Mouse (Mus musculus) embryonic stem cell, embryonic (primary cell): ENCODE measurements around the gene P2rx5.

Source experiments
- CTCF ChIA-PET, 4 experiments: fragments of 300-600 bp in 2 of 4; fragments of 350-600 bp in 2 of 4; sonication (Branson Sonifier 250); formaldehyde crosslinking; loops; one replicate each; lab custom pipeline; 2022; ENCODE audit warnings: inconsistent platforms in 2 of 4; lab: Charles Lee
- POLR2A ChIA-PET, 4 experiments: fragments of 300-600 bp in 2 of 4; fragments of 350-600 bp in 2 of 4; sonication (Branson Sonifier 250); formaldehyde crosslinking; loops; one replicate each; lab custom pipeline; 2022; ENCODE audit warnings: antibody characterized with exemption in 4 of 4, inconsistent platforms in 1 of 4; lab: Charles Lee

Gene P2rx5

GRCm38 (mm10) chr11:73159957-73160810 lies at the start of gene P2rx5:
Gene P2rx5 (plus strand): TSS chr11:73160421.
- CTCF ChIA-PET, result interaction anchor here (0.5 to 2.2 kb wide), 14 partner anchors 9 to 1368 kb away, joined by 3 to 16 read pairs (median 4); partner anchors contain the start of genes Haspin (in 2 of the 4), Ctns (in 1 of the 4) and Shpk (in 1 of the 4)

GRCm38 (mm10) chr11:73111414-73111813 lies 48.8 kb upstream of the P2rx5 start:
- ChIA-PET CTCF (interaction anchor here in 1 of 4 experiments (0.7 kb wide), 1 partner anchor 27 kb away, joined by 3 read pairs; the partner anchor contains the start of gene Haspin), POLR2A (interaction anchor here in 2 of 4 experiments (1.2 to 2.7 kb wide), 3 partner anchors 14 to 63 kb away, joined by 3 to 7 read pairs (median 4); partner anchors contain the start of gene Ncbp3 (in 1 of the 2))

More at GRCm38 (mm10) chr11:73159957-73160810, at the start of gene P2rx5:
- POLR2A ChIA-PET, result interaction anchor here in 3 of 4 experiments (0.6 to 2.4 kb wide), 35 partner anchors 9 to 590 kb away, joined by 3 to 25 read pairs (median 5); partner anchors contain the start of genes Haspin (in 3 of the 3), Ctns (in 2 of the 3), Emc6 (in 2 of the 3) and Shpk (in 2 of the 3)

- ChIA-PET POLR2A (interaction anchor here in 3 of 4 experiments (1.2 to 1.7 kb wide), 4 partner anchors 11 to 19 kb away, joined by 3 to 4 read pairs (median 3); no protein-coding TSS in a partner anchor), CTCF (interaction anchor here in 3 of 4 experiments (0.6 to 3.1 kb wide), 3 partner anchors 11 to 12 kb away, joined by 3 to 9 read pairs (median 8); partner anchors contain the start of gene Haspin (in 1 of the 3))
Observed at GRCm38 (mm10) chr11:73126495-73126894, 33.7 kb upstream of the P2rx5 start.

- CTCF ChIA-PET, result interaction anchor here (0.6 to 3.7 kb wide), 12 partner anchors 29 to 1241 kb away, joined by 3 to 10 read pairs (median 4); partner anchors contain the start of genes Ctns (in 1 of the 4), P2rx5 (in 1 of the 4) and Shpk (in 1 of the 4)
- POLR2A ChIA-PET, result interaction anchor here (0.6 to 1.8 kb wide), 10 partner anchors 9 to 68 kb away, joined by 3 to 5 read pairs (median 3); partner anchors contain the start of genes Ctns (in 3 of the 4), Shpk (in 3 of the 4) and Emc6 (in 1 of the 4)
Observed at GRCm38 (mm10) chr11:73131020-73131419, 29.2 kb upstream of the P2rx5 start.

- ChIA-PET POLR2A (interaction anchor here in 3 of 4 experiments (0.6 to 1.5 kb wide), 3 partner anchors 8 to 66 kb away, joined by 3 to 5 read pairs (median 3); partner anchors contain the start of genes Ctns (in 1 of the 3) and Shpk (in 1 of the 3)), CTCF (no interaction called here)
Observed at GRCm38 (mm10) chr11:73132999-73133398, 27.2 kb upstream of the P2rx5 start.

- POLR2A ChIA-PET, result interaction anchor here (0.6 to 1.5 kb wide), 11 partner anchors 9 to 1439 kb away, joined by 3 to 7 read pairs (median 3); partner anchors contain the start of genes Camkk1 (in 1 of the 4), Ctns (in 1 of the 4) and Shpk (in 1 of the 4)
- CTCF ChIA-PET, result no interaction called here
Observed at GRCm38 (mm10) chr11:73134222-73134621, 26.0 kb upstream of the P2rx5 start.

- ChIA-PET POLR2A (interaction anchor here in 2 of 4 experiments (0.6 to 4.0 kb wide), 4 partner anchors 10 to 62 kb away, joined by 3 to 18 read pairs (median 4); partner anchors contain the start of genes Ctns (in 1 of the 2) and Shpk (in 1 of the 2)), CTCF (interaction anchor here in 1 of 4 experiments (0.9 to 2.4 kb wide), 3 partner anchors 33 to 129 kb away, joined by 4 to 13 read pairs (median 9); no protein-coding TSS in a partner anchor)
Observed at GRCm38 (mm10) chr11:73136587-73136986, 23.6 kb upstream of the P2rx5 start.

- ChIA-PET POLR2A (interaction anchor here in 3 of 4 experiments (1.0 to 4.0 kb wide), 27 partner anchors 9 to 192 kb away, joined by 3 to 42 read pairs (median 6); partner anchors contain the start of genes Ctns (in 3 of the 3), P2rx5 (in 3 of the 3), Shpk (in 3 of the 3) and Aspa (in 1 of the 3)), CTCF (interaction anchor here in 3 of 4 experiments (0.7 to 2.7 kb wide), 18 partner anchors 9 to 1440 kb away, joined by 3 to 33 read pairs (median 9); partner anchors contain the start of genes Ctns (in 1 of the 3), P2rx5 (in 1 of the 3) and Shpk (in 1 of the 3))
Observed at GRCm38 (mm10) chr11:73137116-73137515, 23.1 kb upstream of the P2rx5 start.

- POLR2A ChIA-PET, result interaction anchor here (0.5 to 4.0 kb wide), 55 partner anchors 9 to 647 kb away, joined by 3 to 42 read pairs (median 4); partner anchors contain the start of genes Ctns (in 3 of the 4), P2rx5 (in 3 of the 4), Shpk (in 3 of the 4) and Cyb5d2 (in 2 of the 4)
Observed at GRCm38 (mm10) chr11:73137591-73138501, 22.4 kb upstream of the P2rx5 start, which contains the start of gene Haspin. Gene Haspin (minus strand): TSS chr11:73138294.

GRCm38 (mm10) chr11:73144261-73144681 lies 15.9 kb upstream of the P2rx5 start:
- CTCF ChIA-PET, result interaction anchor here in 1 of 4 experiments (0.7 kb wide), 1 partner anchor 21 kb away, joined by 6 read pairs; no protein-coding TSS in a partner anchor
- POLR2A ChIA-PET, result interaction anchor here in 3 of 4 experiments (0.6 to 4.6 kb wide), 16 partner anchors 10 to 558 kb away, joined by 3 to 31 read pairs (median 4); partner anchors contain the start of genes Ctns (in 2 of the 3), P2rx5 (in 2 of the 3) and Shpk (in 1 of the 3)

More at GRCm38 (mm10) chr11:73137591-73138501, 22.4 kb upstream of the P2rx5 start, which contains the start of gene Haspin:
- CTCF ChIA-PET, result interaction anchor here (0.6 to 2.7 kb wide), 39 partner anchors 8 to 1439 kb away, joined by 3 to 33 read pairs (median 4); partner anchors contain the start of genes Ctns (in 3 of the 4), Shpk (in 3 of the 4), P2rx5 (in 2 of the 4) and Emc6 (in 1 of the 4)

GRCm38 (mm10) chr11:73146026-73146974 lies 13.9 kb upstream of the P2rx5 start:
- ChIA-PET CTCF (interaction anchor here (0.6 to 1.7 kb wide), 9 partner anchors 8 to 649 kb away, joined by 3 to 14 read pairs (median 4); partner anchors contain the start of gene Haspin (in 2 of the 4)), POLR2A (interaction anchor here (0.5 to 4.6 kb wide), 37 partner anchors 8 to 1605 kb away, joined by 3 to 31 read pairs (median 4); partner anchors contain the start of genes Haspin (in 3 of the 4), Ctns (in 2 of the 4), P2rx5 (in 2 of the 4) and Shpk (in 2 of the 4))

GRCm38 (mm10) chr11:73146975-73147365 lies 13.3 kb upstream of the P2rx5 start:
- ChIA-PET CTCF (interaction anchor here (0.6 to 1.7 kb wide), 6 partner anchors 9 to 505 kb away, joined by 3 to 14 read pairs (median 4); partner anchors contain the start of gene Haspin (in 2 of the 4)), POLR2A (interaction anchor here (0.6 to 4.6 kb wide), 22 partner anchors 9 to 1605 kb away, joined by 3 to 31 read pairs (median 6); partner anchors contain the start of genes Haspin (in 3 of the 4), Ctns (in 1 of the 4), Ncbp3 (in 1 of the 4) and P2rx5 (in 1 of the 4))

- ChIA-PET CTCF (interaction anchor here in 3 of 4 experiments (0.6 to 0.9 kb wide), 4 partner anchors 10 to 1313 kb away, joined by 3 to 13 read pairs (median 6); partner anchors contain the start of gene Haspin (in 1 of the 3)), POLR2A (interaction anchor here in 3 of 4 experiments (0.6 to 2.8 kb wide), 7 partner anchors 8 to 1374 kb away, joined by 3 to 10 read pairs (median 5); partner anchors contain the start of gene P2rx5 (in 2 of the 3))
Observed at GRCm38 (mm10) chr11:73148209-73148608, 12.0 kb upstream of the P2rx5 start.

- CTCF ChIA-PET, result no interaction called here
Observed at GRCm38 (mm10) chr11:73155071-73155470, 5.2 kb upstream of the P2rx5 start.

More at GRCm38 (mm10) chr11:73155071-73155470, 5.2 kb upstream of the P2rx5 start:
- POLR2A ChIA-PET, result interaction anchor here in 1 of 4 experiments (0.6 kb wide), 1 partner anchor 9 kb away, joined by 3 read pairs; no protein-coding TSS in a partner anchor
